Mouse (Mus musculus): ENCODE results near the gene Zfp277. TPM values are rescaled to one million over a fixed set of nuclear protein-coding genes. Genes with fewer than 3 reads are reported as not detected.

Gene Zfp277
- total RNA-seq, 4 experiments from 2014 or later = 19.8 to 23.3 (median 20.0) TPM

GRCm38 (mm10) chr12:40378621-40379537 is 66.8 kb downstream of the Zfp277 start:
- DNase-seq (ENCODE audit: low spot score in 2 of 2) = no peak

- DNase-seq (ENCODE audit: low spot score in 2 of 2) = no peak
These were observed 93.8 kb downstream of the Zfp277 start for GRCm38 (mm10) chr12:40351879-40352278.

- DNase-seq (ENCODE audit: low spot score in 2 of 2) = no peak
These were observed 97.5 kb downstream of the Zfp277 start for GRCm38 (mm10) chr12:40348251-40348650.

GRCm38 (mm10) chr12:40347060-40347698 is 98.5 kb downstream of the Zfp277 start:
- no peak for DNase-seq (ENCODE audit: low spot score in 2 of 2)

- DNase-seq (ENCODE audit: low spot score in 2 of 2) = no peak
These were observed 104.3 kb downstream of the Zfp277 start for GRCm38 (mm10) chr12:40341443-40341842.

GRCm38 (mm10) chr12:40335303-40335702 is 110.4 kb downstream of the Zfp277 start:
- DNase-seq (ENCODE audit: low spot score in 2 of 2) = no peak

- no peak for DNase-seq (ENCODE audit: low spot score in 2 of 2)
These were observed 114.2 kb downstream of the Zfp277 start for GRCm38 (mm10) chr12:40331467-40331866.

- no peak for DNase-seq (ENCODE audit: low spot score in 2 of 2)
These were observed 118.6 kb downstream of the Zfp277 start for GRCm38 (mm10) chr12:40327012-40327660.

- DNase-seq (ENCODE audit: low spot score in 2 of 2) = no peak
These were observed 120.1 kb downstream of the Zfp277 start for GRCm38 (mm10) chr12:40325582-40325981.

GRCm38 (mm10) chr12:40324819-40325218 is 120.9 kb downstream of the Zfp277 start:
- no peak for DNase-seq (ENCODE audit: low spot score in 2 of 2)

GRCm38 (mm10) chr12:40315146-40315545 is 130.6 kb downstream of the Zfp277 start:
- no peak for DNase-seq (ENCODE audit: low spot score in 2 of 2)

- no peak for DNase-seq (ENCODE audit: low spot score in 2 of 2)
These were observed 141.7 kb downstream of the Zfp277 start for GRCm38 (mm10) chr12:40303960-40304359.

GRCm38 (mm10) chr12:40298636-40299035 is 147.1 kb downstream of the Zfp277 start:
- no peak for DNase-seq (ENCODE audit: low spot score in 2 of 2)

GRCm38 (mm10) chr12:40286539-40286938 is 159.2 kb downstream of the Zfp277 start:
- no peak for DNase-seq (ENCODE audit: low spot score in 2 of 2)

- no peak for DNase-seq (ENCODE audit: low spot score in 2 of 2)
These were observed 164.9 kb downstream of the Zfp277 start for GRCm38 (mm10) chr12:40280596-40281325.

- DNase-seq (ENCODE audit: low spot score in 2 of 2) = no peak
These were observed 168.1 kb downstream of the Zfp277 start for GRCm38 (mm10) chr12:40277581-40277980.

- DNase-seq (ENCODE audit: low spot score in 2 of 2) = no peak
These were observed 170.8 kb downstream of the Zfp277 start for GRCm38 (mm10) chr12:40274931-40275330.

GRCm38 (mm10) chr12:40273339-40273738 is 172.4 kb downstream of the Zfp277 start:
- no peak for DNase-seq (ENCODE audit: low spot score in 2 of 2)

- DNase-seq (ENCODE audit: low spot score in 2 of 2) = no peak
These were observed 173.0 kb downstream of the Zfp277 start for GRCm38 (mm10) chr12:40272710-40273109.

GRCm38 (mm10) chr12:40268313-40268712 is 177.4 kb downstream of the Zfp277 start:
- no peak for DNase-seq (ENCODE audit: low spot score in 2 of 2)
